Mouse (Mus musculus): ENCODE data around the gene Mybphl. TPM values are rescaled to one million over a fixed set of nuclear protein-coding genes. Genes with fewer than 3 reads are reported as not detected.

The Mybphl gene
- polyA plus RNA-seq, 1 experiment from 2014 or later, result not detected

DNA sequence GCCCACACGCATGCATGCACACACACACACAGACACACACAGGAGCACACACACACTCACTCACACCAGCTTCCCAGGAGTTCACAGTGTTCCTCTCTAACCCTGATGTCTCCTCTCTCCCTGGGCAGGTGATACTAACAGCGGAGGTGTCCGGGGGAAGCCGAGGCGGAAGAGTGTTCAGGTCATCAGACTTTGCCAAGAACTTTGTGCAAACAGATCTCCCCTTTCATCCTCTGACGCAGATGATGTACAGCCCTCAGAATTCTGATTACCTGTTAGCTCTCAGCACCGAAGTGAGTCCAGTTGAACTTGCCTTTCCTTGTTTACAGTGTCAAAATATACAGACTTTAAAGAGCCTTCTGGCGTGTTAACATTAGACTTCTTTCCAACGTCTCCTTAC lies 39.2 kb upstream of the Mybphl start:
- TF ChIP-seq CTCF (IDR thresholded peaks at IDR 0.05; ENCODE audit: low read depth) (no peak), EP300 (optimal IDR thresholded peaks at IDR 0.05) (no peak)
- whole genome bisulfite sequencing, result 74% methylated on average over 9 of the region's 9 CpGs
- Histone ChIP-seq H3K27ac (replicated peaks) (no peak overlapping the region), H3K4me3 (ENCODE audit: low read depth, low read length) (no peak overlapping the region), H3K4me2 (replicated peaks; ENCODE audit: low read depth) (no peak overlapping the region), H3K9ac (ENCODE audit: low read length) (no peak overlapping the region), H3K4me1 (replicated peaks; ENCODE audit: control insufficient read depth, insufficient read depth) (0 out of 2 replicates have a peak, but pooled peaks cover 2% of the 10 kb centered on the region), H3K27me3 (ENCODE audit: control insufficient read depth, insufficient read depth, low read length) (no peaks in the 10 kb centered on the region), H3K9me3 (ENCODE audit: control insufficient read depth, low read length) (no peaks in the 10 kb centered on the region), H3K36me3 (ENCODE audit: control insufficient read depth, insufficient read depth, low read length) (no peaks in the 10 kb centered on the region)
- DNase-seq (ENCODE audit: low spot score) (no peak), ATAC-seq (ENCODE audit: low FRiP score, low TSS enrichment) (no peak)

DNA sequence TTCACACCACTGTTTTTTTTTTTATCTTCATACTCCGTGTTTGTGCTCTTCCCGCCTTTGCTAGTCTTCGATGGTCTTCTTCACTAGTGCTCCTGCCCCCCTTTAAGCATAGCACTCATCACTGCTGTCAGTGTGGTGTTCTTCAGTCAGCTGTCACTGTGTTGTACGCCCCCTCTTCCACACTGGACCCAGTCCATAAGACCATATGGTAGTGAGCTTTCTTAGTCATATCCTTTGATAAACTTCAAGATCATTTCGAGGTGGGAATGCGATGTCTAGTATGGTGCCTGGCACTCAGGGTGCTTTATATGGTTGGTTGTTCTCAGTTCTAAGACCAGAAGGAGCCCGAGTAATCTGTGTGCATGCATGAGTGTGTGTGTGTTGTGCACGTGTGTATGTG lies 37.4 kb upstream of the Mybphl start:
- no peaks in the 10 kb centered on the region for H3K36me3 ChIP-seq (ENCODE audit: control insufficient read depth, insufficient read depth, low read length)
- H3K4me3 ChIP-seq (ENCODE audit: low read depth, low read length), result no peak overlapping the region
- no peak for ATAC-seq (ENCODE audit: low FRiP score, low TSS enrichment)
- H3K27me3 ChIP-seq (ENCODE audit: control insufficient read depth, insufficient read depth, low read length), result no peaks in the 10 kb centered on the region
- no peaks in the 10 kb centered on the region for H3K9me3 ChIP-seq (ENCODE audit: control insufficient read depth, low read length)
- H3K4me2 ChIP-seq (replicated peaks; ENCODE audit: low read depth), result no peak overlapping the region
- DNase-seq (ENCODE audit: low spot score), result no peak
- WGBS, result 79% methylated on average over 8 of the region's 8 CpGs
- H3K9ac ChIP-seq (ENCODE audit: low read length), result no peak overlapping the region
- H3K4me1 ChIP-seq (replicated peaks; ENCODE audit: control insufficient read depth, insufficient read depth), result 0 out of 2 replicates have a peak, but pooled peaks cover 2% of the 10 kb centered on the region
- no peak overlapping the region for H3K27ac ChIP-seq (replicated peaks)
- TF ChIP-seq CTCF (IDR thresholded peaks at IDR 0.05; ENCODE audit: low read depth), result no peak
- no peak for TF ChIP-seq EP300 (optimal IDR thresholded peaks at IDR 0.05)

DNA sequence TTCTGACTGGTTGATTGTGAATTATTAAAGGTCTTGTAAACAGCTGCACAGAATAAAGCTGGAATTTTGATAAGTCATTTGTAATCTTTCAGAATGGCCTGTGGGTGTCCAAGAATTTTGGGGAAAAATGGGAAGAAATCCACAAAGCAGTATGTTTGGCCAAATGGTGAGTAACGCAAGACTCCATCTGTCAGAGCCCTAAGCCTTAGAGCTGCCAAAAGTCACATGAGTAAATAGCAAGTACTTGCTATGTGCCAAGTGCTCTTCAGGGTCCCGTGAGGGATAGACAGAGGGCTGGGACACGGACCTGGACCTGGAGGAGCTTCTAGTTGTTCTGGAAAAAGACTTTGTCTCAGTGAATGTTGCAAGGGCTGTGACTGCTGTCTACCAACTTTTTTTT lies 36.8 kb upstream of the Mybphl start:
- H3K4me2 ChIP-seq (replicated peaks; ENCODE audit: low read depth), result peak overlapping the region; percentile 32; the same call in 1 of the 2 replicates
- DNase-seq (ENCODE audit: low spot score) (no peak), ATAC-seq (ENCODE audit: low FRiP score, low TSS enrichment) (peak; percentile 55; the same call in 1 of the 2 replicates)
- no peaks in the 10 kb centered on the region for H3K36me3 ChIP-seq (ENCODE audit: control insufficient read depth, insufficient read depth, low read length)
- TF ChIP-seq CTCF (IDR thresholded peaks at IDR 0.05; ENCODE audit: low read depth) (no peak), EP300 (optimal IDR thresholded peaks at IDR 0.05) (no peak)
- H3K27ac ChIP-seq (replicated peaks), result peak overlapping the region; percentile 89
- no peak overlapping the region for H3K4me3 ChIP-seq (ENCODE audit: low read depth, low read length)
- H3K9me3 ChIP-seq (ENCODE audit: control insufficient read depth, low read length), result no peaks in the 10 kb centered on the region
- no peak overlapping the region for H3K9ac ChIP-seq (ENCODE audit: low read length)
- H3K4me1 ChIP-seq (replicated peaks; ENCODE audit: control insufficient read depth, insufficient read depth), result 0 out of 2 replicates have a peak, but pooled peaks cover 2% of the 10 kb centered on the region
- H3K27me3 ChIP-seq (ENCODE audit: control insufficient read depth, insufficient read depth, low read length), result no peaks in the 10 kb centered on the region
- 27% methylated on average over 3 of the region's 3 CpGs for WGBS

DNA sequence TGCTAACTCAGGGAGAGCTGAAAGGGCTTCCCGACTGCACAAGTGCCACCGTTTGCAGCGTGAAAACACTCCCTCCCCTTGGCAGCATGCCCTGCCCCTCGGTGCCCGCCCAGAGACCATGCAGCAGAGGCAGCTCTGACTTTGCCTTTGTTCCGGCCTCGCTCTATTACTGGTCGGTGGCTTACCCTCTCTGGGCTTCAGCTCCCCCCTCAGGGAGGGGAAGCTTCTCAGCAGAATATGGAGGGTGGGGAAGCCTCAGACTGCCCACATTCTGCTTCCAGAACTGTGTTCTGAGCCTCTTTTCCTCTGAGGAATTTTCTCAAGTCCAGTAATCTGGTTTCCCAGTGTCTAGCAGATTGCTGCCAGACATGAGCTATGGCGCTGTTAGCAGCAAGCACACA lies 36.3 kb upstream of the Mybphl start:
- Histone ChIP-seq H3K4me1 (replicated peaks; ENCODE audit: control insufficient read depth, insufficient read depth) (0 out of 2 replicates have a peak, but pooled peaks cover 2% of the 10 kb centered on the region), H3K9ac (ENCODE audit: low read length) (peak overlapping the region; percentile 35; the same call in 1 of the 2 replicates), H3K27ac (replicated peaks) (peak overlapping the region; percentile 89), H3K4me2 (replicated peaks; ENCODE audit: low read depth) (peak overlapping the region; percentile 32; the same call in 1 of the 2 replicates), H3K9me3 (ENCODE audit: control insufficient read depth, low read length) (no peaks in the 10 kb centered on the region), H3K36me3 (ENCODE audit: control insufficient read depth, insufficient read depth, low read length) (no peaks in the 10 kb centered on the region), H3K4me3 (ENCODE audit: low read depth, low read length) (no peak overlapping the region), H3K27me3 (ENCODE audit: control insufficient read depth, insufficient read depth, low read length) (no peaks in the 10 kb centered on the region)
- peak; percentile 82 for DNase-seq (ENCODE audit: low spot score)
- WGBS, result 27% methylated on average over 9 of the region's 9 CpGs
- ATAC-seq (ENCODE audit: low FRiP score, low TSS enrichment), result peak; percentile 76
- TF ChIP-seq EP300 (optimal IDR thresholded peaks at IDR 0.05) (no peak), CTCF (IDR thresholded peaks at IDR 0.05; ENCODE audit: low read depth) (peak; percentile 43)

DNA sequence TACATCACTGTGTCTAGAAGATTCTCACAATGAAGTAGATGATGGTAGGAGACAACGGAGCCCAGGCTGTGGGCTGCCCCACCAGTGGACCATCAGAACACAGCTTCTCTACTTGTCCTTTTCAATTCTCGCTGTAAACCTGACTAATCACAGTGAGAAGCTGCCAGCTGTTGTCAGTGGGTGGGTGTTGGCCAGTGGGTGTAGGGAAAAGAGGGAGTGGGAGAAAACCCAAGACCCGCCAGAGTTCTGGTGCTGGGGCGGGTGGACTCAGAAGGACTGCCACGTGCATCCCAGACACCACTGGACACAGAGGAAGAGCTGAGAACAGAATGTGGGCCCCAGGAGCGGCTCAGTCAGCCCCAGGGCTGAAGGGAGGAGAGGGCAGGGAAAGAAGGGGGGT lies 33.9 kb upstream of the Mybphl start:
- H3K9ac ChIP-seq (ENCODE audit: low read length), result no peak overlapping the region
- peaks cover 3% of the 10 kb centered on the region; the same call in 1 of the 2 replicates for H3K36me3 ChIP-seq (ENCODE audit: control insufficient read depth, insufficient read depth, low read length)
- H3K4me1 ChIP-seq (replicated peaks; ENCODE audit: control insufficient read depth, insufficient read depth), result 0 out of 2 replicates have a peak, but pooled peaks cover 2% of the 10 kb centered on the region
- no peak for ATAC-seq (ENCODE audit: low FRiP score, low TSS enrichment)
- 92% methylated on average over 6 of the region's 6 CpGs for WGBS
- no peak overlapping the region for H3K27ac ChIP-seq (replicated peaks)
- H3K9me3 ChIP-seq (ENCODE audit: control insufficient read depth, low read length), result no peaks in the 10 kb centered on the region
- DNase-seq (ENCODE audit: low spot score), result no peak
- no peaks in the 10 kb centered on the region for H3K27me3 ChIP-seq (ENCODE audit: control insufficient read depth, insufficient read depth, low read length)
- no peak overlapping the region for H3K4me3 ChIP-seq (ENCODE audit: low read depth, low read length)
- no peak overlapping the region for H3K4me2 ChIP-seq (replicated peaks; ENCODE audit: low read depth)
- TF ChIP-seq CTCF (IDR thresholded peaks at IDR 0.05; ENCODE audit: low read depth) (no peak), EP300 (optimal IDR thresholded peaks at IDR 0.05) (no peak)

DNA sequence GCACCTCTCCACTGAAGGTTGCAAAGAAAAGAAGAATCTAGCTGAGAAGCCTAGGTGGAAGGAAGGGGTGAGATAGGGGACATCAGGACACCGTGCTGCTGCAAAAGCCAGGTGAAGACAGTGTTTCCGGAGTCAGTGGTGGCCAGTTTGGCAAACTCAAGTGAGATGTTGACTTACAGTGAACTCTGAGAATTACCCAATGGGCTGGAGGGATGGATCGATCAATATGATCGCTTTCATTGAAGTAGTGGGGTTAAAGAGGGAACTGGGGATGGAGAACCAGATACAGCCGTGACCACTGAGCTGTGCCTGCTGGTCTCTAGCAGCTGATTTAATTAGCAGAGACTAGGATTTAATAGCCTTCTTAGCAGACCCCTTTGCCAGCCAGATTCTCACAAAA lies 27.8 kb upstream of the Mybphl start:
- H3K4me1 ChIP-seq (replicated peaks; ENCODE audit: control insufficient read depth, insufficient read depth), result no peaks in the 10 kb centered on the region
- peaks cover 24% of the 10 kb centered on the region for H3K36me3 ChIP-seq (ENCODE audit: control insufficient read depth, insufficient read depth, low read length)
- TF ChIP-seq CTCF (IDR thresholded peaks at IDR 0.05; ENCODE audit: low read depth) (no peak), EP300 (optimal IDR thresholded peaks at IDR 0.05) (no peak)
- no peak overlapping the region for H3K9ac ChIP-seq (ENCODE audit: low read length)
- no peak overlapping the region for H3K4me3 ChIP-seq (ENCODE audit: low read depth, low read length)
- no peak overlapping the region for H3K27ac ChIP-seq (replicated peaks)
- DNase-seq (ENCODE audit: low spot score), result no peak
- 95% methylated on average over 5 of the region's 5 CpGs for WGBS
- H3K9me3 ChIP-seq (ENCODE audit: control insufficient read depth, low read length), result no peaks in the 10 kb centered on the region
- no peaks in the 10 kb centered on the region for H3K27me3 ChIP-seq (ENCODE audit: control insufficient read depth, insufficient read depth, low read length)
- ATAC-seq (ENCODE audit: low FRiP score, low TSS enrichment), result no peak
- no peak overlapping the region for H3K4me2 ChIP-seq (replicated peaks; ENCODE audit: low read depth)

Data from stomach, postnatal 0 days (tissue).